ENCODE assay signal across 9 mouse cellular contexts in genomic region chr13:8780441-8780840, GRCm38 (mm10).
A peak's percentile ranks its signal among the peaks of the same experiment; 100 is the strongest.
DNase-seq lines count a peak whose midpoint lies in the region; ATAC-seq and TF ChIP-seq lines count a peak whose summit lies in the region.
"Had no signal": no experiment of that assay in that cellular context is flagged by ENCODE, and none has a peak within 500 bp of the region (broad histone marks: within the 10 kb centered on the region; RNA-seq: fewer than 3 reads in every experiment).

No protein-coding gene starts in this region.

- ATAC-seq in midbrain, embryonic 15.5 days (replicated peaks): no peak
- peak; percentile 97 for ATAC-seq in granulocyte monocyte progenitor cell, adult 5-6 weeks (replicated peaks; ENCODE audit: poor library complexity, severe bottlenecking)
- no peak for ATAC-seq in frontal cortex, adult (ENCODE audit: low TSS enrichment)

- TF ChIP-seq CTCF in liver, adult 2 months (IDR thresholded peaks at IDR 0.05; ENCODE audit: low read depth, low read length): peak; percentile 75

- H3K9ac ChIP-seq in midbrain, embryonic 15.5 days: no peak overlapping the region
- H3K9ac ChIP-seq in liver, adult 2 months (ENCODE audit: low read depth, low read length): no peak overlapping the region
- H3K9ac ChIP-seq: heart, embryonic 13.5 days had no signal

- H3K4me3 ChIP-seq in midbrain, embryonic 10.5 days: no peak overlapping the region
- no peak overlapping the region for H3K4me3 ChIP-seq in midbrain, embryonic 15.5 days
- H3K4me3 ChIP-seq in liver, adult 2 months (ENCODE audit: insufficient read depth, low read depth, low read length): no peak overlapping the region
- H3K4me3 ChIP-seq: heart, embryonic 13.5 days had no signal

- H3K36me3 ChIP-seq in midbrain, embryonic 10.5 days: no peaks in the 10 kb centered on the region
- no peaks in the 10 kb centered on the region for H3K36me3 ChIP-seq in midbrain, embryonic 15.5 days (replicated peaks)
- no peaks in the 10 kb centered on the region for H3K36me3 ChIP-seq in liver, adult 2 months (ENCODE audit: control insufficient read depth, insufficient read depth, low read length)
- H3K36me3 ChIP-seq: heart, embryonic 13.5 days had no signal

- H3K79me2 ChIP-seq in liver, adult 2 months (ENCODE audit: control insufficient read depth, insufficient read depth, low read length): no peaks in the 10 kb centered on the region

- no peak overlapping the region for H3K27ac ChIP-seq in midbrain, embryonic 10.5 days (replicated peaks)
- H3K27ac ChIP-seq in midbrain, embryonic 15.5 days: no peak overlapping the region
- no peak overlapping the region for H3K27ac ChIP-seq in liver, adult 2 months (replicated peaks; ENCODE audit: insufficient read depth, low read depth, low read length)
- H3K27ac ChIP-seq: heart, embryonic 13.5 days had no signal

- no peaks in the 10 kb centered on the region for H3K9me3 ChIP-seq in midbrain, embryonic 10.5 days (replicated peaks)
- H3K9me3 ChIP-seq in midbrain, embryonic 15.5 days: no peaks in the 10 kb centered on the region
- H3K9me3 ChIP-seq: heart, embryonic 13.5 days had no signal

- no peaks in the 10 kb centered on the region for H3K4me1 ChIP-seq in midbrain, embryonic 10.5 days
- peaks cover 4% of the 10 kb centered on the region for H3K4me1 ChIP-seq in midbrain, embryonic 15.5 days
- no peaks in the 10 kb centered on the region for H3K4me1 ChIP-seq in liver, adult 2 months (ENCODE audit: control insufficient read depth, insufficient read depth, low read length)
- H3K4me1 ChIP-seq: heart, embryonic 13.5 days had no signal

- TF ChIP-seq POLR2A in liver, adult 2 months (IDR thresholded peaks at IDR 0.05; ENCODE audit: extremely low read depth, insufficient read depth, low read length): no peak

- 48% methylated on average over 4 of the region's 4 CpGs for WGBS in midbrain, embryonic 10.5 days
- WGBS in midbrain, embryonic 15.5 days: 40% methylated on average over 4 of the region's 4 CpGs
- WGBS in liver, adult 2 months: 43% methylated on average over 4 of the region's 4 CpGs

- no peak overlapping the region for H3K4me2 ChIP-seq in midbrain, embryonic 15.5 days
- H3K4me2 ChIP-seq: heart, embryonic 13.5 days had no signal

- DNase-seq in midbrain, embryonic 10.5 days (ENCODE audit: low spot score): peak; percentile 45
- peak; percentile 60 for DNase-seq in NIH3T3 (ENCODE audit: low read depth)
- DNase-seq in cerebellum, adult 18-20 months: peak; percentile 28 to 39
- DNase-seq in liver, adult 2 months (ENCODE audit: extremely low read depth, low read depth, low spot score): peak; percentile 64
- DNase-seq in retina, adult 2 months (ENCODE audit: low read depth, low spot score): peak; percentile 16

- no peaks in the 10 kb centered on the region for H3K27me3 ChIP-seq in midbrain, embryonic 10.5 days (ENCODE audit: low read depth, poor library complexity, severe bottlenecking)
- H3K27me3 ChIP-seq in midbrain, embryonic 15.5 days (replicated peaks): no peaks in the 10 kb centered on the region
- H3K27me3 ChIP-seq in liver, adult 2 months (ENCODE audit: control insufficient read depth, insufficient read depth, low read length): no peaks in the 10 kb centered on the region
